Mouse (Mus musculus): ENCODE data around the gene Slc24a3. TPM values are rescaled to one million over a fixed set of nuclear protein-coding genes. Genes with fewer than 3 reads are reported as not detected.
A peak's percentile ranks its signal among the peaks of the same experiment; 100 is the strongest.

The Slc24a3 gene
- polyA plus RNA-seq, 1 experiment from 2014 or later = 8.8 TPM

- Histone ChIP-seq H3K4me2 (ENCODE audit: low read length) (no peak overlapping the region), H3K9ac (ENCODE audit: low read length) (no peak overlapping the region), H3K4me1 (replicated peaks; ENCODE audit: control insufficient read depth, insufficient read depth, low read length) (no peaks in the 10 kb centered on the region), H3K27me3 (replicated peaks; ENCODE audit: control insufficient read depth, insufficient read depth, low read length) (no peaks in the 10 kb centered on the region), H3K4me3 (ENCODE audit: low read depth, low read length) (no peak overlapping the region), H3K27ac (ENCODE audit: low read depth) (no peak overlapping the region), H3K36me3 (ENCODE audit: control insufficient read depth, insufficient read depth, low read length) (no peaks in the 10 kb centered on the region), H3K9me3 (ENCODE audit: control insufficient read depth, low read length) (no peaks in the 10 kb centered on the region)
- no peak for DNase-seq (ENCODE audit: low spot score)
- WGBS = 87% methylated on average over 2 of the region's 2 CpGs
- ATAC-seq (replicated peaks; ENCODE audit: low FRiP score, low TSS enrichment, low read depth) = no peak
Measured at GRCm38 (mm10) chr2:145554722-145555252, 387.2 kb downstream of the Slc24a3 start.

GRCm38 (mm10) chr2:145555713-145556112, 388.2 kb downstream of the Slc24a3 start:
- ATAC-seq (replicated peaks; ENCODE audit: low FRiP score, low TSS enrichment, low read depth) (no peak), DNase-seq (ENCODE audit: low spot score) (no peak)
- Histone ChIP-seq H3K4me3 (ENCODE audit: low read depth, low read length) (no peak overlapping the region), H3K9ac (ENCODE audit: low read length) (no peak overlapping the region), H3K4me2 (ENCODE audit: low read length) (no peak overlapping the region), H3K9me3 (ENCODE audit: control insufficient read depth, low read length) (no peaks in the 10 kb centered on the region), H3K4me1 (replicated peaks; ENCODE audit: control insufficient read depth, insufficient read depth, low read length) (no peaks in the 10 kb centered on the region), H3K36me3 (ENCODE audit: control insufficient read depth, insufficient read depth, low read length) (no peaks in the 10 kb centered on the region), H3K27ac (ENCODE audit: low read depth) (no peak overlapping the region), H3K27me3 (replicated peaks; ENCODE audit: control insufficient read depth, insufficient read depth, low read length) (no peaks in the 10 kb centered on the region)
- 85% methylated on average over 2 of the region's 2 CpGs for WGBS

GRCm38 (mm10) chr2:145557361-145557931, 389.9 kb downstream of the Slc24a3 start:
- Histone ChIP-seq H3K27ac (ENCODE audit: low read depth) (no peak overlapping the region), H3K4me2 (ENCODE audit: low read length) (no peak overlapping the region), H3K27me3 (replicated peaks; ENCODE audit: control insufficient read depth, insufficient read depth, low read length) (no peaks in the 10 kb centered on the region), H3K4me1 (replicated peaks; ENCODE audit: control insufficient read depth, insufficient read depth, low read length) (no peaks in the 10 kb centered on the region), H3K9ac (ENCODE audit: low read length) (no peak overlapping the region), H3K4me3 (ENCODE audit: low read depth, low read length) (no peak overlapping the region), H3K9me3 (ENCODE audit: control insufficient read depth, low read length) (no peaks in the 10 kb centered on the region), H3K36me3 (ENCODE audit: control insufficient read depth, insufficient read depth, low read length) (no peaks in the 10 kb centered on the region)
- 27% methylated on average over 1 of the region's 1 CpGs for WGBS
- no peak for DNase-seq (ENCODE audit: low spot score)
- ATAC-seq (replicated peaks; ENCODE audit: low FRiP score, low TSS enrichment, low read depth) = 0 out of 2 replicates have a peak, but pooled peaks have one; percentile 15

GRCm38 (mm10) chr2:145562493-145562892, 394.9 kb downstream of the Slc24a3 start:
- no peak overlapping the region for H3K4me3 ChIP-seq (ENCODE audit: low read depth, low read length)
- no peak overlapping the region for H3K9ac ChIP-seq (ENCODE audit: low read length)
- H3K27ac ChIP-seq (ENCODE audit: low read depth) = no peak overlapping the region
- H3K4me2 ChIP-seq (ENCODE audit: low read length) = no peak overlapping the region
- DNase-seq (ENCODE audit: low spot score) = no peak
- no peaks in the 10 kb centered on the region for H3K36me3 ChIP-seq (ENCODE audit: control insufficient read depth, insufficient read depth, low read length)
- H3K27me3 ChIP-seq (replicated peaks; ENCODE audit: control insufficient read depth, insufficient read depth, low read length) = no peaks in the 10 kb centered on the region
- no peak for ATAC-seq (replicated peaks; ENCODE audit: low FRiP score, low TSS enrichment, low read depth)
- H3K9me3 ChIP-seq (ENCODE audit: control insufficient read depth, low read length) = no peaks in the 10 kb centered on the region
- H3K4me1 ChIP-seq (replicated peaks; ENCODE audit: control insufficient read depth, insufficient read depth, low read length) = no peaks in the 10 kb centered on the region

GRCm38 (mm10) chr2:145564596-145564995, 397.0 kb downstream of the Slc24a3 start:
- Histone ChIP-seq H3K4me1 (replicated peaks; ENCODE audit: control insufficient read depth, insufficient read depth, low read length) (no peaks in the 10 kb centered on the region), H3K4me3 (ENCODE audit: low read depth, low read length) (no peak overlapping the region), H3K9ac (ENCODE audit: low read length) (no peak overlapping the region), H3K27me3 (replicated peaks; ENCODE audit: control insufficient read depth, insufficient read depth, low read length) (no peaks in the 10 kb centered on the region), H3K4me2 (ENCODE audit: low read length) (no peak overlapping the region), H3K9me3 (ENCODE audit: control insufficient read depth, low read length) (no peaks in the 10 kb centered on the region), H3K27ac (ENCODE audit: low read depth) (no peak overlapping the region), H3K36me3 (ENCODE audit: control insufficient read depth, insufficient read depth, low read length) (no peaks in the 10 kb centered on the region)
- 46% methylated on average over 8 of the region's 8 CpGs for WGBS
- DNase-seq (ENCODE audit: low spot score) (no peak), ATAC-seq (replicated peaks; ENCODE audit: low FRiP score, low TSS enrichment, low read depth) (no peak)

GRCm38 (mm10) chr2:145566904-145567303, 399.4 kb downstream of the Slc24a3 start:
- Histone ChIP-seq H3K36me3 (ENCODE audit: control insufficient read depth, insufficient read depth, low read length) (no peaks in the 10 kb centered on the region), H3K9ac (ENCODE audit: low read length) (no peak overlapping the region), H3K4me3 (ENCODE audit: low read depth, low read length) (no peak overlapping the region), H3K9me3 (ENCODE audit: control insufficient read depth, low read length) (no peaks in the 10 kb centered on the region), H3K4me2 (ENCODE audit: low read length) (no peak overlapping the region), H3K27me3 (replicated peaks; ENCODE audit: control insufficient read depth, insufficient read depth, low read length) (no peaks in the 10 kb centered on the region), H3K4me1 (replicated peaks; ENCODE audit: control insufficient read depth, insufficient read depth, low read length) (no peaks in the 10 kb centered on the region), H3K27ac (ENCODE audit: low read depth) (no peak overlapping the region)
- DNase-seq (ENCODE audit: low spot score) (no peak), ATAC-seq (replicated peaks; ENCODE audit: low FRiP score, low TSS enrichment, low read depth) (no peak)
- WGBS = 83% methylated on average over 2 of the region's 2 CpGs

GRCm38 (mm10) chr2:145571943-145572342, 404.4 kb downstream of the Slc24a3 start:
- Histone ChIP-seq H3K9me3 (ENCODE audit: control insufficient read depth, low read length) (no peaks in the 10 kb centered on the region), H3K9ac (ENCODE audit: low read length) (no peak overlapping the region), H3K4me1 (replicated peaks; ENCODE audit: control insufficient read depth, insufficient read depth, low read length) (no peaks in the 10 kb centered on the region), H3K27ac (ENCODE audit: low read depth) (no peak overlapping the region), H3K4me3 (ENCODE audit: low read depth, low read length) (no peak overlapping the region), H3K4me2 (ENCODE audit: low read length) (no peak overlapping the region), H3K27me3 (replicated peaks; ENCODE audit: control insufficient read depth, insufficient read depth, low read length) (no peaks in the 10 kb centered on the region), H3K36me3 (ENCODE audit: control insufficient read depth, insufficient read depth, low read length) (no peaks in the 10 kb centered on the region)
- DNase-seq (ENCODE audit: low spot score) (no peak), ATAC-seq (replicated peaks; ENCODE audit: low FRiP score, low TSS enrichment, low read depth) (no peak)
- 72% methylated on average over 3 of the region's 3 CpGs for WGBS

- Histone ChIP-seq H3K27me3 (replicated peaks; ENCODE audit: control insufficient read depth, insufficient read depth, low read length) (no peaks in the 10 kb centered on the region), H3K36me3 (ENCODE audit: control insufficient read depth, insufficient read depth, low read length) (no peaks in the 10 kb centered on the region), H3K9me3 (ENCODE audit: control insufficient read depth, low read length) (no peaks in the 10 kb centered on the region), H3K4me1 (replicated peaks; ENCODE audit: control insufficient read depth, insufficient read depth, low read length) (no peaks in the 10 kb centered on the region), H3K27ac (ENCODE audit: low read depth) (no peak overlapping the region), H3K9ac (ENCODE audit: low read length) (no peak overlapping the region), H3K4me2 (ENCODE audit: low read length) (no peak overlapping the region), H3K4me3 (ENCODE audit: low read depth, low read length) (no peak overlapping the region)
- ATAC-seq (replicated peaks; ENCODE audit: low FRiP score, low TSS enrichment, low read depth) (no peak), DNase-seq (ENCODE audit: low spot score) (no peak)
- 88% methylated on average over 4 of the region's 4 CpGs for whole genome bisulfite sequencing
Measured at GRCm38 (mm10) chr2:145574148-145574547, 406.6 kb downstream of the Slc24a3 start.

GRCm38 (mm10) chr2:145583103-145583502, 415.5 kb downstream of the Slc24a3 start:
- Histone ChIP-seq H3K9ac (ENCODE audit: low read length) (no peak overlapping the region), H3K4me2 (ENCODE audit: low read length) (no peak overlapping the region), H3K4me3 (ENCODE audit: low read depth, low read length) (no peak overlapping the region), H3K27ac (ENCODE audit: low read depth) (no peak overlapping the region), H3K9me3 (ENCODE audit: control insufficient read depth, low read length) (no peaks in the 10 kb centered on the region), H3K36me3 (ENCODE audit: control insufficient read depth, insufficient read depth, low read length) (no peaks in the 10 kb centered on the region), H3K4me1 (replicated peaks; ENCODE audit: control insufficient read depth, insufficient read depth, low read length) (no peaks in the 10 kb centered on the region), H3K27me3 (replicated peaks; ENCODE audit: control insufficient read depth, insufficient read depth, low read length) (no peaks in the 10 kb centered on the region)
- DNase-seq (ENCODE audit: low spot score) (no peak), ATAC-seq (replicated peaks; ENCODE audit: low FRiP score, low TSS enrichment, low read depth) (no peak)
- 49% methylated on average over 3 of the region's 3 CpGs for WGBS
